Mouse (Mus musculus): ENCODE data around the gene Rad9b.

DNA sequence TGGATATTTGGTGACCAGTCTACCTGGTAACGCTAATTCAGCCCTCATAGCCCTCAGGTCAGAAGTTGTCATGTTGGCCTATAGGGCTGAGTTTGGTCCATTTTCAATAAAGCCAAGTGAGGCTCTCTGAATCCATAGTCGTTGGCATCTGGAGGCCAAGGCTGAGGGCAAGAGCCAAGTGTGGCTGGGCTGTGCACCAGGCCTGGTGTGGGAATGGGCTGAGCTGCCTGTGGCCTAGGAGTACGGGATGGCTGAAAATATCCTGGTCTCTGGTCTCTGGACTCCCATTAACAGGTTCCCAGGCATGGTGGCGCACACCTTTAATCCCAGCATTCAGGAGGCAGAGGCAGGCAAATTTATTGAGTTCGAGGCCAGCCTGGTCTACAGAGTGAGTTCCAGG lies 36.0 kb upstream of the Rad9b start:
- TF ChIP-seq CTCF (IDR thresholded peaks at IDR 0.05; ENCODE audit: extremely low read depth, insufficient read depth, low read length) (no peak), POLR2A (IDR thresholded peaks at IDR 0.05; ENCODE audit: extremely low read depth, insufficient read depth, low read length) (no peak)
